Mouse (Mus musculus) heart, embryonic 15.5 days (tissue): ENCODE measurements around the gene Hist3h2a. TPM values are rescaled to one million over a fixed set of nuclear protein-coding genes. Genes with fewer than 3 reads are reported as not detected.
"Not testable (repeated sequence)": the region's sequence is repeated elsewhere in the genome, so short reads cannot be mapped to it uniquely, and the experiment has no call there.

Experiments
- ATAC-seq: fragments of 200-750 bp; cut with Nextera tagmentation; replicated peaks from 2 replicates; pipeline ENCODE4 v1.8.0; 2017; ENCODE audit warnings: low read depth, moderate TSS enrichment; ENCODE audit not compliant: insufficient number of reproducible peaks, insufficient read depth, low FRiP score
- H3K27ac ChIP-seq: fragments of 300-500 bp; sonication (generic); 2 replicates; pipeline ENCODE4 v1.5.1; 2015; ENCODE audit warnings: mild to moderate bottlenecking, inconsistent platforms
- H3K27me3 ChIP-seq: fragments of 300-500 bp; sonication (generic); 2 replicates; pipeline ENCODE4 v1.6.1; 2015; ENCODE audit warnings: inconsistent platforms
- H3K36me3 ChIP-seq: fragments of 300-500 bp; sonication (generic); 2 replicates; pipeline ENCODE4 v1.6.1; 2015; ENCODE audit warnings: mild to moderate bottlenecking, inconsistent platforms
- H3K4me1 ChIP-seq: fragments of 300-500 bp; sonication (generic); replicated peaks from 2 replicates; pipeline ENCODE4 v1.6.1; 2015; ENCODE audit warnings: inconsistent platforms
- H3K4me2 ChIP-seq: fragments of 300-500 bp; sonication (generic); 2 replicates; pipeline ENCODE4 v1.6.1; 2015; ENCODE audit warnings: inconsistent platforms, mild to moderate bottlenecking, moderate library complexity
- H3K4me3 ChIP-seq: fragments of 300-500 bp; sonication (generic); 2 replicates; pipeline ENCODE4 v1.5.1; 2015; ENCODE audit warnings: mild to moderate bottlenecking, inconsistent platforms
- H3K9ac ChIP-seq: fragments of 300-500 bp; sonication (generic); 2 replicates; pipeline ENCODE4 v1.6.1; 2015; ENCODE audit warnings: mild to moderate bottlenecking, inconsistent platforms
- H3K9me3 ChIP-seq: fragments of 300-500 bp; sonication (generic); replicated peaks from 2 replicates; pipeline ENCODE4 v1.6.1; 2016; ENCODE audit warnings: inconsistent platforms
- WGBS: fragments of 180-500 bp; shearing (Covaris S2); methylation state at CpG from one replicate; pipeline ENCODE4 v1.1.7; 2015; ENCODE audit warnings: mixed read lengths; 5-methylcytosine and 5-hydroxymethylcytosine counted together
- polyA plus RNA-seq: library from polyadenylated mRNA; unstranded; fragments of >200 nt; fragmentation: Nextera tagmentation; extraction: Ambion mirVana; gene quantifications from 2 replicates; pipeline ENCODE4 v1.2.1, GENCODE M21; 2015

Hist3h2a gene
- polyA plus RNA-seq, 1 experiment from 2014 or later: 34.7 TPM

GRCm38 (mm10) chr11:58948542-58949479, 5.7 kb upstream of the Hist3h2a start, which contains the start of gene Hist3h2ba:
Gene Hist3h2ba (plus strand): TSS chr11:58948920.
- under 1% methylated on average over 48 of the region's 48 CpGs for WGBS
- Histone ChIP-seq H3K9me3 (no peaks in the 10 kb centered on the region), H3K36me3 (no peaks in the 10 kb centered on the region), H3K9ac (peak within 1 kb of the TSS; percentile 47), H3K4me3 (peak within 1 kb of the TSS; percentile 49), H3K27me3 (peaks cover 28% of the 10 kb centered on the region), H3K27ac (peak within 1 kb of the TSS; percentile 78), H3K4me1 (peaks cover 27% of the 10 kb centered on the region), H3K4me2 (peak within 1 kb of the TSS; percentile 77)
- ATAC-seq: peak; percentile 81

DNA sequence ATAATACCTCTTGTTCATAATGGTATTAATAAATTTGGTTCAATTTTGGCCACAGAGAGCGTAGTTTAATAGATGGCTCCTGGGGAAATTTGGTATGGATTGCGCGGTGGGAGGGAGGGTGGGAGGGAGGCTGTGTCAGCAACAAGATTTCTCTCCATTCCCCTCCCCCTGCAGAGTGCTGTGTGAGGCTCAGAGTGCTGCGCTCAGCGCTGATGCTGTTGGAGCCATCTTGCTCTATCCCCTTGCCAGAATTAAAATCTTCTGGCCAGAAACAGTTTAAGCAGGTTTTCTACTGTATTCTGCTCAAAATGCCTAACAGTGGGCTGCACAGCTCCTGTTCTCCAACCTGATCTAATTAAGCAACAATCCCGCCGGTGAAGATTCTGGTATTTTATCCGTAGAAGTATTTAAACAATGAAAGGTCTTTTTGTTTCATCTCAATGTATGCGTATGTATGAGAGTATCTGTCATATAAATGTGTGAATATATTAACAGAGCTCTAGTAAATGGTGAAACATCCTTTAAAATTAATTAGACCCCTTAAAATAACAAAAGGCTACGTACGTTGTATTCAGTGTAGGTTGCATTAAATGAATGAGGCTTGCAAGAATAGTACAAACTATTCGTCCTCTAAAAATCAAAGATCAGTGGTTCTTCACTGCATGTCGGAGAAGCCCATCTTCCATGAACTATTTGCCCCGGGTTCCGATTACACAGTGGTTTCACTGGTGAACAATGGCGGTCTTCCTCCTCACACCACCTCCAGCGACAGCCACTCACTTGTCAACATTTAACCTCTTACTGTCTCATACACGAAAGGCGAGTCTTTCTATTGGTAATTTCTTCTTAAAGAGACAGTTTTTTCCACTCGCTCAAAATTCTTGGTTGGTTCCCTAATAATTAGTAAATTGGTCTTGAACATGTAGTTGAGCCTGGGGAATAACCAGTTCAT, 4.7 kb upstream of the Hist3h2a start:
- Histone ChIP-seq H3K4me1 (peaks cover 28% of the 10 kb centered on the region), H3K4me3 (peak overlapping the region; percentile 49), H3K4me2 (peak overlapping the region; percentile 77), H3K9me3 (no peaks in the 10 kb centered on the region), H3K9ac (peak overlapping the region; percentile 47), H3K36me3 (no peaks in the 10 kb centered on the region), H3K27ac (peak overlapping the region; percentile 78; the same call in 1 of the 2 replicates), H3K27me3 (peaks cover 23% of the 10 kb centered on the region)
- WGBS: 18% methylated on average over 20 of the region's 20 CpGs
- ATAC-seq: no peak; the same call in 1 of the 2 replicates

- H3K4me3 ChIP-seq: no peak overlapping the region
- peaks cover 23% of the 10 kb centered on the region for H3K27me3 ChIP-seq
- no peak overlapping the region for H3K4me2 ChIP-seq
- no peaks in the 10 kb centered on the region for H3K9me3 ChIP-seq
- ATAC-seq: no peak
- WGBS: 80% methylated on average over 5 of the region's 5 CpGs
- H3K4me1 ChIP-seq: peaks cover 33% of the 10 kb centered on the region
- no peak overlapping the region for H3K27ac ChIP-seq
- no peak overlapping the region for H3K9ac ChIP-seq
- H3K36me3 ChIP-seq: no peaks in the 10 kb centered on the region
Measured at GRCm38 (mm10) chr11:58951210-58951609, 3.3 kb upstream of the Hist3h2a start.

- ATAC-seq: peak; percentile 8
- under 1% methylated on average over 33 of the region's 33 CpGs for WGBS
- Histone ChIP-seq H3K27ac (peak overlapping the region; percentile 100), H3K9ac (peak overlapping the region; percentile 77), H3K4me2 (peak overlapping the region; percentile 94), H3K4me1 (peaks cover 42% of the 10 kb centered on the region), H3K4me3 (peak overlapping the region; percentile 86), H3K9me3 (no peaks in the 10 kb centered on the region), H3K36me3 (0 out of 2 replicates have a peak, but pooled peaks cover 4% of the 10 kb centered on the region), H3K27me3 (peaks cover 16% of the 10 kb centered on the region)
Measured at GRCm38 (mm10) chr11:58953351-58954169, 925 bp upstream of the Hist3h2a start.

GRCm38 (mm10) chr11:58954170-58954419, 390 bp upstream of the Hist3h2a start:
- peaks cover 43% of the 10 kb centered on the region for H3K4me1 ChIP-seq
- not testable (repeated sequence) for H3K36me3 ChIP-seq, H3K9me3 ChIP-seq
- peak overlapping the region; percentile 100 for H3K27ac ChIP-seq
- H3K9ac ChIP-seq: peak overlapping the region; percentile 77
- peak overlapping the region; percentile 94 for H3K4me2 ChIP-seq
- H3K27me3 ChIP-seq: peaks cover 16% of the 10 kb centered on the region
- peak overlapping the region; percentile 86 for H3K4me3 ChIP-seq
- 0 out of 2 replicates have a peak, but pooled peaks have one; percentile 10 for ATAC-seq
- WGBS: under 1% methylated on average over 17 of the region's 17 CpGs

DNA sequence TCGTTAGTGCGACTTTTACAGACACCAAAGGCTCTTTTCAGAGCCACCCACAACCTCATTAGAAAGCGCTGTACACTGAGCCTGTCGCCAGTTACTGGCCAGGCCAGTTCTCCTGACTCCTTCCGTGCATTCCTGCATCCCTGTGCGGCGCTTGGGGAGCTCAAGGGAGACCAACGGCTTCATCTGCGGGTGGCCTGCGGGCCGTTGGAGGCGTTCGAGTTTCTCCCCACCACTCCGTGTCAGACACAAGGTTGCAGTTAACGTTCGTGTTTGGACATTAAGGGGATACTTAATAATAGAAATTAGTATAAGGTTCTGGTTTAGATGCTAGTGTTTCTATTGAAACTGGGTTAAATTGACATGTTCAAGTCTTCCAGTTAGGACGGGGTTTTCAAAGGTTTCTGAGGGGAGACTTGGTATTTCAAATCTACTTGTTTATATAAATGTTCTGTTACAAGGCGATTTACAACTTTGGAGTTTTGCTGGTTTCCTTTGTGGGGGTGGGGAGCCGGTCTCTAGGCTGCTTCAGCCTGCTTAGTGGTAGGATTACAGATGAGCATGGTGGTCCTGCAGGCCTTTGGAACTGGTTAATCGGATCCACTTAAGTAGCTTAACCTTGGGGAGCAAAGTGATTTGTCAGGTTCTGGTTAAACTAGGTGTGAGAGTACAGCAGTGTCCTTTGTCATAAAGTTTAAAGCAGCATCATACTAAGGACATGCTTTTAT, 820 bp downstream of the Hist3h2a start:
- Histone ChIP-seq H3K27ac (peak overlapping the region; percentile 100), H3K27me3 (peaks cover 12% of the 10 kb centered on the region), H3K9ac (peak overlapping the region; percentile 93), H3K4me2 (peak overlapping the region; percentile 70), H3K36me3 (0 out of 2 replicates have a peak, but pooled peaks cover 4% of the 10 kb centered on the region), H3K9me3 (no peaks in the 10 kb centered on the region), H3K4me3 (peak overlapping the region; percentile 86), H3K4me1 (peaks cover 42% of the 10 kb centered on the region)
- ATAC-seq: peak; percentile 41
- under 1% methylated on average over 20 of the region's 20 CpGs for WGBS

DNA sequence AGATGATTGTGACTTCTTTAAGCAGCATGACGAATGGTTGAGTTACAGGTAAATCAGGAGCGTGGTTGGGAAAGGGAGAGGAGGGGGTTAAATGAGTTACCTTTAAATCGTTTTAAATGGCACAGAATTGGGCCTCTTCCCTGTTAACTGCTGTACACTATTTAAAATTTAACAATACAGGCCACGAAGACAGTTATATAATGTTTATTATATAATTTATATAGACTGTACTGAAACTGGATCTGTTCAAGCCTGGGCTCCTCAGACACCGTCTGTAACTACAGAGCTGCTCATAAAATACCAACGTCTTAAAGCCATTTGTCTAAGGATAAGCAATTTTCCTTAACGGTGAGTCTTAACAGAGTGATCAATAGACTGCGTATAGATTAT, 1.4 kb downstream of the Hist3h2a start:
- Histone ChIP-seq H3K36me3 (0 out of 2 replicates have a peak, but pooled peaks cover 4% of the 10 kb centered on the region), H3K4me2 (peak overlapping the region; percentile 70), H3K4me1 (peaks cover 42% of the 10 kb centered on the region), H3K27ac (peak overlapping the region; percentile 100; the same call in 1 of the 2 replicates), H3K27me3 (peaks cover 8% of the 10 kb centered on the region), H3K9me3 (no peaks in the 10 kb centered on the region), H3K9ac (peak overlapping the region; percentile 93), H3K4me3 (peak overlapping the region; percentile 86)
- ATAC-seq: no peak
- WGBS: 39% methylated on average over 8 of the region's 8 CpGs

GRCm38 (mm10) chr11:58957226-58957914, 2.9 kb downstream of the Hist3h2a start:
- Histone ChIP-seq H3K4me3 (peak overlapping the region; percentile 86; the same call in 1 of the 2 replicates), H3K27ac (no peak overlapping the region), H3K9me3 (no peaks in the 10 kb centered on the region), H3K36me3 (0 out of 2 replicates have a peak, but pooled peaks cover 4% of the 10 kb centered on the region), H3K4me1 (peaks cover 48% of the 10 kb centered on the region), H3K4me2 (peak overlapping the region; percentile 70), H3K27me3 (peaks cover 11% of the 10 kb centered on the region), H3K9ac (no peak overlapping the region)
- ATAC-seq: no peak
- 72% methylated on average over 5 of the region's 5 CpGs for WGBS

DNA sequence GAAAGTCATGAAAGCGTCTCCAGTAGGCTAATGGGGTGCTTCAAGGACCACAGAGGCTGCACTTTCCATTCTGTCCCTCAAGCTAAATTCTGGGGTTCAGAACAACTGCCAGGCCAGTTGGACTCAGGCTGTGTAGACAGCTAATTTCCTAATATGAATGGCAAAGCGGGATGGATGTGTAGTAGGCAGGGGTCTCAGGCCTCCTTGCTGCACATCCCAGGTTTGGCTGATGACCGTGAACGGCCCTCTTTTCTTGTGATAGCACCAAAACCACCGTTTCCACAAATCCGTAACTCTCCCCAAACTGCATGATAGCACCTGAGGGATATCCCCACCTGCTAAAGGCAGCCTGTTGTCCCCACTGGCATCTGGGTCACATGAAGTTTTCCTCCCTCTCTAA, 4.1 kb downstream of the Hist3h2a start:
- H3K36me3 ChIP-seq: 0 out of 2 replicates have a peak, but pooled peaks cover 4% of the 10 kb centered on the region
- no peak overlapping the region for H3K9ac ChIP-seq
- H3K27ac ChIP-seq: no peak overlapping the region
- H3K4me3 ChIP-seq: no peak overlapping the region
- no peak for ATAC-seq
- H3K9me3 ChIP-seq: no peaks in the 10 kb centered on the region
- WGBS: 90% methylated on average over 6 of the region's 6 CpGs
- no peak overlapping the region for H3K4me2 ChIP-seq
- peaks cover 43% of the 10 kb centered on the region for H3K4me1 ChIP-seq
- peaks cover 20% of the 10 kb centered on the region for H3K27me3 ChIP-seq
